Mouse (Mus musculus) retina, adult 2 months (tissue): ENCODE measurements around the gene Mex3a.

Source experiments
- DNase-seq: peaks from one replicate; pipeline ENCODE4 v3.0.0-alpha.2; 2012; ENCODE audit warnings: low read depth, low spot score

Gene Mex3a

GRCm38 (mm10) chr3:88527565-88527964 is 4.6 kb upstream of the Mex3a start:
- no peak for DNase-seq

- no peak for DNase-seq
Measured at GRCm38 (mm10) chr3:88528646-88529045, 3.5 kb upstream of the Mex3a start.

- no peak for DNase-seq
Measured at GRCm38 (mm10) chr3:88529204-88530000, 2.8 kb upstream of the Mex3a start.

GRCm38 (mm10) chr3:88530082-88530864 is 1.9 kb upstream of the Mex3a start:
- DNase-seq: no peak

GRCm38 (mm10) chr3:88531348-88532298 is 572 bp upstream of the Mex3a start:
- DNase-seq: peak; percentile 63

GRCm38 (mm10) chr3:88532689-88533511 is 705 bp downstream of the Mex3a start:
- no peak for DNase-seq

- no peak for DNase-seq
Measured at GRCm38 (mm10) chr3:88533706-88534105, 1.5 kb downstream of the Mex3a start.

GRCm38 (mm10) chr3:88535005-88535404 is 2.8 kb downstream of the Mex3a start:
- no peak for DNase-seq

GRCm38 (mm10) chr3:88535527-88535926 is 3.3 kb downstream of the Mex3a start:
- DNase-seq: no peak

- DNase-seq: no peak
Measured at GRCm38 (mm10) chr3:88536103-88536930, 4.1 kb downstream of the Mex3a start.

GRCm38 (mm10) chr3:88537146-88537545 is 5.0 kb downstream of the Mex3a start:
- DNase-seq: no peak

- no peak for DNase-seq
Measured at GRCm38 (mm10) chr3:88538271-88539145, 6.3 kb downstream of the Mex3a start.

- no peak for DNase-seq
Measured at GRCm38 (mm10) chr3:88539397-88539796, 7.2 kb downstream of the Mex3a start.

GRCm38 (mm10) chr3:88540085-88540484 is 7.9 kb downstream of the Mex3a start:
- no peak for DNase-seq

GRCm38 (mm10) chr3:88541622-88542401 is 9.6 kb downstream of the Mex3a start:
- DNase-seq: no peak

- DNase-seq: no peak
Measured at GRCm38 (mm10) chr3:88542486-88542885, 10.3 kb downstream of the Mex3a start.

GRCm38 (mm10) chr3:88543174-88543573 is 11.0 kb downstream of the Mex3a start:
- DNase-seq: no peak
